Mouse (Mus musculus): ENCODE results near the gene Ccl11.

Ccl11 gene

GRCm38 (mm10) chr11:82057646-82058045, at the start of gene Ccl11:
Ccl11 (plus strand) TSS chr11:82057823.
- no peak for DNase-seq (ENCODE audit: low read depth, low spot score)

- DNase-seq (ENCODE audit: low read depth, low spot score), result no peak
These were observed 47.5 kb upstream of the Ccl11 start for GRCm38 (mm10) chr11:82010115-82010514.

GRCm38 (mm10) chr11:82011411-82012193, 46.0 kb upstream of the Ccl11 start:
- DNase-seq (ENCODE audit: low read depth, low spot score), result no peak

DNA sequence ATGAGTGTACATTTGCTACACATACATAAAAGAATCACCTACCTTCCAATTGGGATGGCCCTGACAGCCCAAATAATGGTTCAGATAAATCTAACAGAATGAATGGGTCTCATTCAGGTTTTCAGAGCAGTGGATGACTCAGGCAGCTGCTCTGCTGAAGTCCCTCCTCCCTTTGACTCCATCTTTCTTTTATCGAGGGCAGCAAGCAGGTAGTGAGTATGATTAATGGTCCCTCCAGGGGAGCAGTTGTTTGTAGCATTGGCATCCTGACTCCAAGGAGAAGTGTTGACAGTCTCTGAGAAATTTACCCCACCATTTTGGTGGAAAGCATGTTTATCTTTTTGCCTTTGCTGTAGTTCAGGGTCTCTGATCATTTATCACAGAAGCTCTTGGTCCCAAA, 43.9 kb upstream of the Ccl11 start:
- DNase-seq (ENCODE audit: low read depth, low spot score), result no peak

DNA sequence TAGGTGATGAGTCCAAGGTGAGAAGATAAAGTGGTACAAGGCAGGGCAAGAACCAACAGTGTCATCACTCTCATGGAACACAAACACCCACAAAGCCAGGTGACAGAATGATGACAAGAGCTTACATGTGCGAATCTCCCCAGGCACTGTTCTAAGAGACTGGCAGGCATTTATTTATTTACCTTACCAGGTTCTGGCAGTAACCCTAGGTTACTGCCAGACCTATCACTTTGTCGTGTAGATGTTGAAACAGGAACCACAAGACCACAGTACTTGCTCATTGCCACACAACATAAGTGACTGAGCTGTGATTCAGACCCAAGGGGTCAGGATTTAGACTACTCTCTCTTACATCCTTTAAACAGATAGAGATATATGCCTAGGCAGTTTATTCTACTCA, 42.6 kb upstream of the Ccl11 start:
- no peak for DNase-seq (ENCODE audit: low read depth, low spot score)

DNA sequence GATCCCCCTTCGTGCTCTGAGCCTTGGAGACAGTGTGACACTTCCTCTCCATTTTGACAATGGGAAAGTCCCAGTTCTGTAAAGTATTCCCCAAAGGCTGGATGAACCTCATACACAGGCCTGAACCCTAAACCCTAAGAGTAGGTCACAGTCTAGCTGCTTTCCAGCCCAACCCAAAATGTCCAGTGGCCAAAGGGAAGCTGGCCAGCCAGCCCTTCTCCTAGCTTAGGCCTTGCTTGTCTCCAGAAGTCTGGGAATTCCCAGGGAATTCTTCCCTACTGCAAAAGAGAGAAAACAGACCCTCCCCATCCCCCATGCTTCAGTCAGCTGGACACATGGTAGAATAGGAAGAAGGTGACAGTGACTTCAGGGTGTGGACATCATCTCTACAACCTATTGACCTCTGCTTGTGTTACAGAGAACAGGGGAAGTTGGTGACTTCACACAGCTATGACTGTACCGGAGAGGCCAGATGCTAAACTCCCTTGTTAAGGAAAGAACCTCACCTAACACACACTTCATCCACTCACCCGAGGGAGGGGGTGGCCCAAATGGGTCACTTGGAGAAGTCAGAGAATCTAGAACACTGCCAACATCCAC, 41.3 kb upstream of the Ccl11 start:
- no peak for DNase-seq (ENCODE audit: low read depth, low spot score)

- DNase-seq (ENCODE audit: low read depth, low spot score), result no peak
These were observed 38.2 kb upstream of the Ccl11 start for GRCm38 (mm10) chr11:82019389-82019788.

- no peak for DNase-seq (ENCODE audit: low read depth, low spot score)
These were observed 37.8 kb upstream of the Ccl11 start for GRCm38 (mm10) chr11:82019793-82020192.

- no peak for DNase-seq (ENCODE audit: low read depth, low spot score)
These were observed 36.2 kb upstream of the Ccl11 start for GRCm38 (mm10) chr11:82021406-82021805.

DNA sequence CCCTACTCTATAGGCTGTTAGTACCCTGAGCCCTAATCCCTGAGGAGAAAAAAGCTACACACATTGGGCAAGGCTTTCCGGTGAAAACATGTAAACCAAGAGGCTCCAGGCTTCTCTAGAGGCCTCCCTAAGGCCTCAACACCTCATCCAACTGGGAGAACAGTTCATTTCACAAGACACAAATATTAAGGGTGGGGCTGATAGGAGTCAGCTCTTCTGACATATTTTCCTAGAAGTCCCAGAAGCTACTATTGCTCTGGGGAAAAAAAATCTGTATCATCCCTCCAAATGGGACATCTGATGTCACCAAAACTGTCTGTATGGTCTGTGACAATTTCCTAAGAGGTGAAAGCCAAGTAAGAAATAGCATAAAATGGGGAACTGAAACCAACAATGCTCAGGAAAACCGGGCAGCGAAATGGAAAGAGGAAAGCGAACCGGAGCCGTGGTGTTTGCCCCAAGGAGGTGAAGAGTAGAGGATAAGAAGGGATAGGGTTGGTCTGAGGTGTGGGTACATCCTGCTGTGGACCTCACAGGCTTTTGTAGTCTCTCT, 35.0 kb upstream of the Ccl11 start:
- DNase-seq (ENCODE audit: low read depth, low spot score), result no peak

DNA sequence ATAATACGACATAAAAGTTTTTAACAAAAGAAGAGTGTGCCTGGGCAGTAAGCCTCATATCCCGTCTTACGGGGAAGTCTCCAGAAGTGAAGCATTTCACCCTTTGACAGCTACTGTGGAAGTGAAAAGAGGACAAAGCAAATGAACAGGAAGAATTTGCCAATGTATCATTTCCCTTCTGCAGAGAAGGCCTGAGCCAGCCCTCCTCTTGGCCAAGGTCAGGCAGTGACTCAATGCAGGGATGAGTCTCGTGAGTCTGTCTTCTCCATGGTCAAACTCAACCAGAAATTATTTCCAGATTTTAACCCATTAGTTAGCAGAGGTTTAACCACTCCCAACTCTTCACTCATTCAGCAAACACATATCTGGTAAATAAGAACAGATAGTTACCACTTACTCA, 33.9 kb upstream of the Ccl11 start:
- DNase-seq (ENCODE audit: low read depth, low spot score), result no peak

- no peak for DNase-seq (ENCODE audit: low read depth, low spot score)
These were observed 27.5 kb upstream of the Ccl11 start for GRCm38 (mm10) chr11:82030171-82030570.

- DNase-seq (ENCODE audit: low read depth, low spot score), result no peak
These were observed 25.5 kb upstream of the Ccl11 start for GRCm38 (mm10) chr11:82032136-82032535.

DNA sequence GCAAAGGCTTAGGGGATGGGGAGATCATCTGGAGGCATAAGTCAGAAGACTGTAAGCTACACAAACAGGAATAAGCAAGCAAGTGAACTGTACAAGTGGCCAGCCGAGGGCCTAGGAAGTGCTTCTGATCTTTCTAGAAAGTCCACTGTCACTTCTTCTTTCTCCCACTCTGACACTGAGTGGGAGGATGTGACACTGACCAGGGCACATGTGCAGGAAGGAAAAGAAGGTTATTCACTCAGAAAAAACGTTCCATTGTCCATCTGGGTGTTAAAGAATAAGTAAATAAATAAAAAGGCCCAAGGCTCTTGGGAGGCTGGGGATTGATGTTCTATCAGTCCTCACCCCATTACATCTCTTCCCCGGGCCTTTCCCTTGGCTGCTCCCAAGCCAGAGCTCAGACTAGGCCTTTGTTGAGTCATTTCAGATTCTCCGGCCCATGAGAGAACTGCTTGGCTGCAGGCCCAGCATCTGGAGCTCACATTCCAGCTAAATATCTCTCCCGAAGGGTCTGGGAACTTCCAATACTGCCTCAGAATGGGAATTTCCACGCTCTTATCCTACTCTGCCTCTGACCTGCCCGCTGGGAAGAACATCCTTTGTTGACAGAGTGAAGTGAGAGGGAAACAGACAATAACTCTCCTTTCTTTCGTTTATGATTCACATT, 24.8 kb upstream of the Ccl11 start:
- DNase-seq (ENCODE audit: low read depth, low spot score), result no peak

GRCm38 (mm10) chr11:82034446-82034845, 23.2 kb upstream of the Ccl11 start:
- no peak for DNase-seq (ENCODE audit: low read depth, low spot score)

GRCm38 (mm10) chr11:82035356-82035755, 22.3 kb upstream of the Ccl11 start, which contains the start of gene Ccl2:
Ccl2 (plus strand) TSS chr11:82035571.
- no peak for DNase-seq (ENCODE audit: low read depth, low spot score)

DNA sequence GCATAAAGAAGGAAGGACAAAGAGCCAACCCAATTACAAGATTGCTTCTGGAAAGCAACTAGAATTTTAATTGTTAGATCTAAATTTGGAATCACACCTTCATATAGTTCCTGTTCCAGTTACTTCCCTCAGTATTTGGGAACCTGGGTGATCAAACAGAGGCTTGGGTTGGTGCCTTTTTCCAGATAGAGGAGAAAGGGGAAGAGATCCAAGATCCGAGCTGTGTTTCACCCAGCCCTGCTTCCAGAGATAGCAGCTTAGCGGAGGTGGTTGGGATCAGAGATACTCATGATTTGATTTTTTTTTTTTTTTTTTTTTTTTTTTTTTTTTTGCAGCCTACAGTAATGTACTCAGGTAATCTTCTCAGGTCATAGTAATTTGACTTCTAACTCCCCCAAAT, 21.8 kb upstream of the Ccl11 start:
- no peak for DNase-seq (ENCODE audit: low read depth, low spot score)

GRCm38 (mm10) chr11:82038535-82038934, 19.1 kb upstream of the Ccl11 start, which contains the start of gene Gm17268:
Gm17268 (minus strand) TSS chr11:82038562.
- DNase-seq (ENCODE audit: low read depth, low spot score), result no peak

DNA sequence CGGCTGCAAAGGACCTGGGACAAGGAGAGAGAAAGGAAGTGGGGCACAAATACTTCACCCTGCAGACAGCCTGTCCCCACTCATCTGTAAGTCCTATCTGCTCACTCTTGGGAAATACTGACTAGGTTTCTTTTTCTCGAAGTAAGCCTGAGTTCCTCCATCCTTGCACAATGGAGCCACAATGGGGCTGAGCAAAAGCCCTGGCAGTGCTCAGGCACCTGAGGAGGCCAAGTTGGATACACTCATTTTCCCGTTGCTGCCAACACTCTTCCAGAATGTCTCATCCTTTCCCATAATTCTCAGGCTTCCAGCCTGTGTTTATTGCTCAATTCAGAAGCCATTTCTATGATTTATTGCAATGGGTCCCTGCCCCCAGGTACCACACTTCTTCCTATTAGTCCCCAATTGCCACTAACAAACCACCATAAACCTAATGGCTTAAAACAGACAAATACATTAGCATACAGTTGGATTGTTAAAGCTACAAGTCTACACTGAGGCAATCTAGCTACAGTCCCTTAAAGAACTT, 18.4 kb upstream of the Ccl11 start:
- no peak for DNase-seq (ENCODE audit: low read depth, low spot score)

GRCm38 (mm10) chr11:82041671-82042080, 15.9 kb upstream of the Ccl11 start:
- no peak for DNase-seq (ENCODE audit: low read depth, low spot score)

- no peak for DNase-seq (ENCODE audit: low read depth, low spot score)
These were observed 12.2 kb upstream of the Ccl11 start, which contains the start of gene Ccl7 for GRCm38 (mm10) chr11:82045471-82045870. Ccl7 (plus strand) TSS chr11:82045712.

All from CD4-positive helper T cell, adult 2 months (primary cell).